Mouse (Mus musculus) left cerebral cortex, postnatal 10 days (tissue): ENCODE measurements around the gene Creb1. TPM values are rescaled to one million over a fixed set of nuclear protein-coding genes. Genes with fewer than 3 reads are reported as not detected.

ENCODE experiments used
- DNase-seq, 2 experiments: peaks; one replicate each; pipeline ENCODE4 v3.0.0; 2021 to 2022; ENCODE audit warnings: low spot score in 2 of 2, mixed read lengths in 1 of 2; ENCODE audit errors: extremely low spot score in 1 of 2
- intact Hi-C: fragments of 180-260 bp; cut with DNase I; formaldehyde crosslinking; loops from one replicate; pipeline ENCODE4 v1.15.1; 2025
- total RNA-seq, 2 experiments: library from RNA; stranded (reverse); gene quantifications; 2 replicates each; pipeline ENCODE4 v1.2.3; 2021

The Creb1 gene
- 10 to 100 TPM; 40.9 to 43.1 TPM for total RNA-seq

GRCm38 (mm10) chr1:64532589-64533470 is at the start of gene Creb1:
TSS of gene Creb1 (plus strand) at chr1:64532645.
- intact Hi-C loops = loop anchor here (10.0 kb wide), 2 partner anchors 162 to 868 kb away; partner anchors contain the start of gene Ccnyl1
- peak; percentile 98 to 99 for DNase-seq

DNA sequence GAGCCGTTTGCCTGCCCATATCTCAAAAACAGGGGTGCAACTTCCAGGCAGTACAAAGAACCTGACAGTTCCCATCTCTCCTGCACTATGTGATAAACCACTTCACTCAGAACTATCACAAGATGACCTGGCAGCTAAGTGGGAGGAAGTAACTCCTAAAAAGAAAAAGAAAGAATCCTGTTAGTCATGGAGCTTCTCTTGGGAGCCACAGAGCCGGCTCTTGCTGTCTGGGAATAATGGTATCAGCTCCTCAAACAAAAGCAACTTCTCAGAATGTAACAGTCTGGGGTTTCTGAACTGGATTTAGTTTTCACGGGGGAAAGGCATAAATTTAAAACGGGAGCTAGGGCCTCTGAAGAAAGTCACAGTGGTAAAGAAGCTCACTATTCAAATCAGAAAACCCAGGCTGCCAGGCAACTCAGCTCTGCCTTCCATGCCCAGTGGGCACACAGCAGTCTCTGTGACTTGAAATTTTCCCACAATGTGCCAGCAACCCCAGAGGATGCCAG is 43.9 kb upstream of the Creb1 start:
- intact Hi-C loops = no loop called here
- no peak for DNase-seq

GRCm38 (mm10) chr1:64496803-64497202 is 35.6 kb upstream of the Creb1 start:
- no peak for DNase-seq
- intact Hi-C loops = no loop called here

- no peak for DNase-seq
- intact Hi-C loops = no loop called here
Observed at GRCm38 (mm10) chr1:64501382-64502140, 30.9 kb upstream of the Creb1 start.

DNA sequence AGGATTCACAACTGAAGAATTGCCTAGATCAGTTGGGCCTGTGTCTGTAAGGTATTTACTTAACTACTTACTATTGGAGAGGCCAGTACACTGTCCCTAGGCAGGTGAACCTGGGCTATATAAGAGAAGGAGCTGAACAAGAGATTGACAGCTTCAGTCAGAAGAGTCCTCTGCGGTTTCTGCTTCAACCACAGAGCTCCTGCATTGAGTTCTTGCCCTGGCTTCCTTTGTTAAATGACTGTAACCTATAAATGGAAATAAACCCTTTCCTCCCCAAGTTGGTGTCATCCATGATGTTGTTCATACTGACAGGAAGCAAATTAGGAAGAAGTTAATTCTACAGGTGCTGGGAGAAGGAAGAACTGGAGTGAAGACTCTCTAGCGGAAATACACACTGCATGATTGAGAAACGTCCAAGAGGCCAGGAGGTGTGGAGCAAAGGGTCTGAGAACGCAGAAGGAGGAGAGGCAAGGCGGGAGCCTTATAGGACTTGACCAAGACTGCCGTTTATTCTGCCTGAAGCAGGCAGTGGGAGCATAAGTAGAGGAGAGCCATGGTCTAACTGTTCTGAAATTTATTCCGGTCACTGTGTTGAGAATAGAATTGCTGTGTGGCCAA is 23.9 kb upstream of the Creb1 start:
- intact Hi-C loops = no loop called here
- DNase-seq = no peak

- peak; percentile 51 to 78 for DNase-seq
- intact Hi-C loops = loop anchor here (10.0 kb wide), 1 partner anchor 45 kb away; no protein-coding TSS in a partner anchor
Observed at GRCm38 (mm10) chr1:64509678-64510077, 22.8 kb upstream of the Creb1 start.

GRCm38 (mm10) chr1:64514184-64514583 is 18.3 kb upstream of the Creb1 start:
- intact Hi-C loops = loop anchor here (10.0 kb wide), 1 partner anchor 49 kb away; no protein-coding TSS in a partner anchor
- no peak for DNase-seq

- DNase-seq = no peak
- intact Hi-C loops = loop anchor here (10.0 kb wide), 1 partner anchor 52 kb away; no protein-coding TSS in a partner anchor
Observed at GRCm38 (mm10) chr1:64516593-64516992, 15.9 kb upstream of the Creb1 start.

DNA sequence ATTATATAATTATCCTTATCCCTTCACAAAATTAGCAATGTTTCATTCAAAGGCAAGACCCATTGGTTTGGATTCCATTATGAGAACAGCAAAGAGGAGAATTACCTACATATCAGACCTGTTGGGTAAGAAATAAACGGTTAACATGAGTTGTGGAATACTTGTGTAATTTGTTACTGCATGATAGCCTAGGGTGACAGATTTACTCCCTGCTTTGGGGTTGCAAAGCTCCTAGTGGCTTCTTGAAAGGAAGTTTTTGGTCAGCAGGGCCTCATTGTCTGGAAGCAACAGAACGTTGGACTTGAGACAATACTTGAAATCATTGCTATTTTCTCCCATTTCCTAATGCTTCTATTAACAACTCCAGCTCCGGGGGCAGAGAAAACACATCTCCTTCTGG is 14.0 kb upstream of the Creb1 start:
- intact Hi-C loops = loop anchor here (10.0 kb wide), 1 partner anchor 54 kb away; no protein-coding TSS in a partner anchor
- no peak for DNase-seq

GRCm38 (mm10) chr1:64519345-64519744 is 13.1 kb upstream of the Creb1 start:
- intact Hi-C loops = loop anchor here (10.0 kb wide), 1 partner anchor 55 kb away; no protein-coding TSS in a partner anchor
- DNase-seq = no peak

DNA sequence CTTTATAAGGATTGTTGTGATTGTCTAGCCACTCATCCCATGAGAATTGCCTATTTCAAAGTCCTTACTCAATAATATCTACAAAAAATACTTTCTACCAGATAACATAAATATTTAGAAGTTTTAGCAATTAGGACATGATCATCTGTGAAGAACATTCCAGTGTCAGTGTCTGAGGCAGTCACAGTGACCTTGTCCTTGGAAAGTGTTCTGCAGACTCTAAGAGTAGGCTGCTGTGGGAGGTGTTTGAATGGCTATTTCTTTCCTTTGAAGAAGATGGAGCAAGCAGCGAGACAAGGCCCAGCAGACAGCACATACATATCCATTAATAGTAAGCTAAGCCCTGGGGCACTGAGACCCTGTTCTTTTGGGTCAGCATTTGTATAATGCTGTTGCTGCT is 12.5 kb upstream of the Creb1 start:
- intact Hi-C loops = loop anchor here (10.0 kb wide), 1 partner anchor 55 kb away; no protein-coding TSS in a partner anchor
- no peak for DNase-seq

- DNase-seq = peak in 1 of 2 experiments; percentile 38
- intact Hi-C loops = no loop called here
Observed at GRCm38 (mm10) chr1:64521734-64522133, 10.7 kb upstream of the Creb1 start.

DNA sequence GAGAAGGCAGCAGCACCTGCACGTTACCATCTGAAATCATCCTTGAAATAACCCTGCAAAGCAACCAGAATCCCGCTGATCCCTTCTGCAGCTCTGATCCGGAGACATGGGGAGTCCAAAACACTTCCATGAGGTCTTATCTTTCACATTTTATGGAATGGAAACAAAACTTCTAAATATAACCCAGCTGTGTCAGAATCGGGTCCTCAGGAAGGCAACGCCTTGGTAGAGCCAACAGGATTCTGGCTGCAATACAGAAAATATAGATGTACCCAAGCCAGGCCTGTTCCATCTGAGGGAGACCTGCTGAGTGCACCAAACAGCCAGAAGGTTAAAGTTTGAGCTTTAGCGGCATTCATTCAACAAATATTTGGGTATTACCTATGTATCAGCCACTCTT is 9.8 kb upstream of the Creb1 start:
- intact Hi-C loops = no loop called here
- no peak for DNase-seq

DNA sequence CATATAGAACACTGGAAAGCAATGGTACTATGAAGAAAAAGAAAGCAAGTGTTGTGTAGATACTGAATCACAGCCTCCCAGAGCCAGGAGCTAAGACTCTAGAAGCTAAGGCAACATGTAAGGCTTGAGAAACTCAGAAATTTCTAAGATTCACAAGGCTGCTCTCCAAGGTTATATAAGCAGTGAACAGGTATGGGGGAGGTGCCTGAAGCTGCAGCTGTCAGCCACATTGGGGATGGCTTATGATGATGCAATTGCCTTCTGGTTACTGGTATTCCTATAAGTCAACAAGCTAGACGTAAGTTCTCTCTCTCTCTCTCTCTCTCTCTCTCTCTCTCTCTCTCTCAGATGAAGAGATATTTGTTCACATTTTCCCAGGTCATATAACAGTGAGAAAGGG is 9.3 kb upstream of the Creb1 start:
- intact Hi-C loops = no loop called here
- no peak for DNase-seq

DNA sequence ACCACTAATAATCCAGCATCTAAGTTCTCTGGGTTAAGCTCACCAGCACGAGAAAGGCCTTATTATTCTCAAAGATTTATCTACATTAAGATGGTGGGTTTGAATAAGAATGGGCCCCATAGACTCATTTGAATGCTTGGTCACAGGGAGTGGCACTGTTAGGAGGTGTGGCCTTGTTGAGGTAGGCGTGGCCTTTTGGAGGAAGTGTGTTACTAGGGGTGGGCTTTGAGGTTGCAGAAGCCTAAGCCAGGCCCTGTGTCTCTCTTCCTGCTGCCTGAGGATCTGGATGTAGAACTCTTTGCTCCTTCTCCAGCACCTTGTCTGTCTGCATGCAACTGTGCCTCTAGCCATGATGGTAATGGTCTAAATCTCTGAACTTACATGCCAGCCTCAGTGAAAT is 7.8 kb upstream of the Creb1 start:
- DNase-seq = no peak
- intact Hi-C loops = no loop called here

GRCm38 (mm10) chr1:64527626-64528025 is 4.8 kb upstream of the Creb1 start:
- DNase-seq = no peak
- intact Hi-C loops = no loop called here

DNA sequence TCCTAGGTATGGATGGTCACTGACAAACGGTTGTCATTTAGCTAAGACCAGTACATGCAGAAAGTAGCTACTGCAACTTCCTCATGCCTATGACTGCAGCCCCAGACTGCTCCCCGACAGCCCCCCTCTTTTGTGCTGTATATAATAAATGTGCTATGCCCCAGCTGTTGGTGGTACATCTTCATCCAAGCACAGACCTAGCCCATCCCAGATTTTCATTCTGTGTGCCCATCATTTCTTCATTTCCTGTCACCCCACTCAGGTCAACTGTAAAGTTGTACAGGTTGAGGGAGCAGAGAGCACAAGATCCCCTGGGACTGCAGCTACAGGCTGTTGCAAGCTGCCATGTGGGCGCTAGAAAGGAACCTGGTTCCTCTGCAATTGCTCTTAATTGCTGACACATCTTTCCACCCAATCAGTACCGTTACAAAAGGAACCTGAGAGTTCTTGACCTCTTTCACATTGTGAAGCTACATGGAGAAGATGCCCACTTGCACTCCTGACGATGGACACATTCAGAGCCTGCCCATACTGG is 2.6 kb upstream of the Creb1 start:
- intact Hi-C loops = loop anchor here (10.0 kb wide), 2 partner anchors 165 to 865 kb away; partner anchors contain the start of gene Ccnyl1
- no peak for DNase-seq

DNA sequence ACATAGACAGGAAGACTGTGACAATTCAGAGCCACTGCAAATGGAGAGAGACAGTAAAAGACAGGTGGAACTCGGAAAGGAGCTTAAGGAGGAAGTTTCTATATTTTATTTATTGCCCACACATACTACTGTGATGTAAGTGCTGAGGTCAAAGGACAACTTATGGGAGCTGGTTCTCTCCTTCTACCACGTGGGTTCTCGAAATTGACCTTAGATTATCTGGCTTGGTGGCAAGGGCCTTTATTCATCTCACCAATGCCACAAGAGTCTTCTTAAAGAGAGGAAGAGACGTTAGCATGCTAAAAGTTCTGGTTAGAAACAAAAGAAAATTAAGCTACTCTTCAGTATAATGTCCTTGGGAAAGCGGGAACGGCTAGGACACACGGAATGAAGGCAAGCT is 897 bp upstream of the Creb1 start:
- intact Hi-C loops = loop anchor here (10.0 kb wide), 2 partner anchors 163 to 867 kb away; partner anchors contain the start of gene Ccnyl1
- DNase-seq = no peak
